In the genomic region with DNA sequence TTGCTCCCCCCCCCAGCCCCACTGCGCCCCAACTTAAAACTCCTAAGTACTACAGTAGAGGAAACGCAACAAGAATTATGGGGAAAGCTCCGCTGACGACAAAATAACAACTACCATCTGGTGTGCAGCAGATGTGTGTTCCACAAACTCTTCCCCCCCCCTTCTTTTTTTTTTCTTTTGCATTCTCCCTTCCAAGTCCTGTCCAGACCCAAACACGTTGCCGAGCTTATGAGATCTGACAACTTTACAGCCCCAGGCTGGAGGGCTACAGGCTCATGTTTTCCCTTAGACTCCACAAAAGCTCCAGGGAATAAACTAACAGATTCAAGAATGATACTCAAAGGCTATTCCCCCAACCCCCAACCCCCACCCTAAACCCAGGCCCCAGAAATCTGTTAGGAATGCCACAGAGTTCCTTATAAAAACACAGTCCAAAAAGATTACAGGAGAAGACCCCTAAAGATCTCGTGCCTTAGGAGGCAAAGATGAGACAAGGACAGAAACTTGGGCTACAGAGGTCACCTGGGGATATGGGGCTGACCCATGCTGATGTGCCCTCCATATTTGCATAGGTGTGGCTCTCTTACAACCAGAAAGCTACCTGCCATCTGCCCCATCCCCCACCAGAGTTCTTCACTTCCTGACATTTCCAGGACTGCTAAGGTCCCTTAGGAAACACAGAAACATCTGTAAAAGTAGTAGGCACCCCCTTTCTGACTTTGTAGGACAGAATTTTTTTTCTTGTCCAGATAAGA, we compare ENCODE assay signal across 8 mouse cellular contexts.
DNase-seq lines count a peak whose midpoint lies in the region; ATAC-seq lines count a peak whose summit lies in the region.

No protein-coding gene starts in this region.

- H3K9ac ChIP-seq in hindbrain, embryonic 14.5 days = no peak overlapping the region
- no peak overlapping the region for H3K9ac ChIP-seq in hindbrain, embryonic 13.5 days
- no peak overlapping the region for H3K9ac ChIP-seq in midbrain, embryonic 15.5 days

- H3K9me3 ChIP-seq in hindbrain, embryonic 10.5 days = no peaks in the 10 kb centered on the region
- H3K9me3 ChIP-seq in hindbrain, embryonic 14.5 days (ENCODE audit: control insufficient read depth, low read length) = no peaks in the 10 kb centered on the region
- H3K9me3 ChIP-seq in hindbrain, embryonic 13.5 days = no peaks in the 10 kb centered on the region
- no peaks in the 10 kb centered on the region for H3K9me3 ChIP-seq in midbrain, embryonic 15.5 days

- 55% methylated on average over 7 of the region's 7 CpGs for WGBS in hindbrain, embryonic 10.5 days
- 33% methylated on average over 7 of the region's 7 CpGs for WGBS in hindbrain, embryonic 14.5 days
- 29% methylated on average over 7 of the region's 7 CpGs for WGBS in hindbrain, embryonic 13.5 days
- 32% methylated on average over 7 of the region's 7 CpGs for WGBS in midbrain, embryonic 15.5 days

- peak; percentile 30 for DNase-seq in hindbrain, embryonic 10.5 days (ENCODE audit: low spot score)
- no peak for DNase-seq in hindbrain, embryonic 14.5 days (ENCODE audit: low spot score)
- DNase-seq in brain, adult 2 months (ENCODE audit: low read depth, low spot score) = peak; percentile 74
- DNase-seq in ovary, postnatal 10 days (ENCODE audit: low spot score) = no peak
- no peak for DNase-seq in spleen, adult 18-20 months
- DNase-seq in frontal cortex, postnatal 14 days (ENCODE audit: low spot score in 2 of 2) = no peak

- peaks cover 20% of the 10 kb centered on the region for H3K4me1 ChIP-seq in hindbrain, embryonic 10.5 days (replicated peaks)
- H3K4me1 ChIP-seq in hindbrain, embryonic 14.5 days (replicated peaks; ENCODE audit: control insufficient read depth, insufficient read depth, low read length) = no peaks in the 10 kb centered on the region
- H3K4me1 ChIP-seq in hindbrain, embryonic 13.5 days (replicated peaks) = no peaks in the 10 kb centered on the region; the same call in 1 of the 2 replicates
- H3K4me1 ChIP-seq in midbrain, embryonic 15.5 days = no peaks in the 10 kb centered on the region

- no peak overlapping the region; the same call in 1 of the 2 replicates for H3K4me3 ChIP-seq in hindbrain, embryonic 10.5 days
- no peak overlapping the region for H3K4me3 ChIP-seq in hindbrain, embryonic 14.5 days (replicated peaks; ENCODE audit: low read length)
- H3K4me3 ChIP-seq in hindbrain, embryonic 13.5 days = no peak overlapping the region
- no peak overlapping the region for H3K4me3 ChIP-seq in midbrain, embryonic 15.5 days

- ATAC-seq in hindbrain, embryonic 14.5 days (ENCODE audit: low FRiP score) = no peak
- ATAC-seq in hindbrain, embryonic 13.5 days (ENCODE audit: low FRiP score) = 0 out of 2 replicates have a peak, but pooled peaks have one; percentile 13
- peak; percentile 67; the same call in 1 of the 2 replicates for ATAC-seq in midbrain, embryonic 15.5 days (replicated peaks)

- H3K36me3 ChIP-seq in hindbrain, embryonic 10.5 days = no peaks in the 10 kb centered on the region
- no peaks in the 10 kb centered on the region for H3K36me3 ChIP-seq in hindbrain, embryonic 14.5 days (replicated peaks; ENCODE audit: control insufficient read depth, insufficient read depth)
- H3K36me3 ChIP-seq in hindbrain, embryonic 13.5 days = no peaks in the 10 kb centered on the region
- H3K36me3 ChIP-seq in midbrain, embryonic 15.5 days (replicated peaks) = no peaks in the 10 kb centered on the region

- peak overlapping the region; percentile 76 for H3K27ac ChIP-seq in hindbrain, embryonic 10.5 days
- H3K27ac ChIP-seq in hindbrain, embryonic 14.5 days = no peak overlapping the region
- H3K27ac ChIP-seq in hindbrain, embryonic 13.5 days = no peak overlapping the region
- H3K27ac ChIP-seq in midbrain, embryonic 15.5 days = no peak overlapping the region

- H3K27me3 ChIP-seq in hindbrain, embryonic 10.5 days (ENCODE audit: insufficient read depth, poor library complexity, severe bottlenecking) = no peaks in the 10 kb centered on the region
- no peaks in the 10 kb centered on the region for H3K27me3 ChIP-seq in hindbrain, embryonic 14.5 days (ENCODE audit: control insufficient read depth, insufficient read depth, low read length)
- no peaks in the 10 kb centered on the region for H3K27me3 ChIP-seq in hindbrain, embryonic 13.5 days
- no peaks in the 10 kb centered on the region for H3K27me3 ChIP-seq in midbrain, embryonic 15.5 days (replicated peaks)

- no peak overlapping the region for H3K4me2 ChIP-seq in hindbrain, embryonic 14.5 days (replicated peaks)
- H3K4me2 ChIP-seq in hindbrain, embryonic 13.5 days = no peak overlapping the region
- H3K4me2 ChIP-seq in midbrain, embryonic 15.5 days = no peak overlapping the region

Comparison
In these comparisons a context has a peak if more than half of its experiments do, and no peak if none do; other contexts are left out.
1. DNase-seq: peak in hindbrain, embryonic 10.5 days (single experiment) and brain, adult 2 months (single experiment); none in hindbrain, embryonic 14.5 days (single experiment), ovary, postnatal 10 days (single experiment), spleen, adult 18-20 months (0 of 2) and frontal cortex, postnatal 14 days (0 of 2).